Mouse (Mus musculus) B cell, adult (primary cell): ENCODE measurements around the gene Ifi213. TPM values are rescaled to one million over a fixed set of nuclear protein-coding genes. Genes with fewer than 3 reads are reported as not detected.

Source experiments
- total RNA-seq: library from RNA; stranded (reverse); gene quantifications from 4 replicates; pipeline ENCODE4 v1.2.4, GENCODE M21; 2023; ENCODE audit not compliant: inconsistent age

Ifi213 gene
- 69.6 to 153 TPM (median 100 TPM) in 4 replicates for total RNA-seq

DNA sequence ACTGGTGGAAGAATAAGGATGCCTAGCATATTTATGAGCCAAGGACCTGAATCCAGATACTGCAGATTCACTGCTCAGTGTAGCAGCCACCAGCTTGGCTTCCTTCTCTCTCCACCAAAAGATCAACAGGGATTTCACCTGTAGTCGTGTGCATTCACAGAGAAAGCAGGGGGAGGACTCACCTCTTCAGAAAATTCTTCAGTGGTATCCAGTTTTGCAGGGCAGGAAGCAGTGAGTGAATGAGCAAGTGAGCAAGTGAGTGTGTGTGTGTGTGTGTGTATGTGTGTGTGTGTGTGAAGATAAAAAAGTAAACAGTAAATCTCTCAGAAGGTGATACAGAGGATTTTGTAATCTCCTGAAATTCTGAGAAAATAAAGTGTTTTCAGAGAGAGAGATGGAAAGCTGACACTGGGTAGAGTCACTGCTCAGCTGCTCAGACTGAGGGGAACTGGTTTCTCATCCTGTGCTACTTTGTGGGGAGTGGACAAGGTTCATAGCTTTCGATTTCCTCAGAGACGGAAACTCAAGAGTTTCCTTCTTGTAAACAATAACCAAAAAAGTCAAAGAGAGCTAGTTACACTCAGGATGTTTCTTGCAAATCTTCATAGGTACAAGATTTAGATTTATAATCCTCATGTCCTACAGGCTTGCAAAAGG, at the start of gene Ifi213:
TSS of gene Ifi213 (minus strand) at position 437 of the 657 bp plus-strand sequence.

DNA sequence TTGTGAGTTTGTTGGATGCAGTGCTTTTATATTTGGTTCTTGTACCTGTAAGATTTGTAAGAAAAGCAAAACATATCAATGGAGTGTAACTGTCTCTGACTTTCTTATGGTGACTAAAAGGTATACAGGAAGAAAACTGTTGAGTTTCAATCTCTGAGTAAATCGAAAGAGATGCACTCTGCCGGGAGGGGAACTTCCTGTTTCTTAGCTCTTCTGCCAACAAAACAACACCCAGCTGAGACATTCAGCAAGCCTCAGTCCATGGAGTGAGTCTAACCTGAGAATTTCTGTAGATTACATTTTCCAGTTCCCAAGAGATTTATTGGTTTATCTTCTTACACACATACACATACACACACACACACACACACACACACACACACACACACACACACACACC, 31.5 kb upstream of the Ifi213 start, which contains the start of gene Ifi209:
TSS of gene Ifi209 (plus strand) at position 296 of the 400 bp plus-strand sequence.

GRCm38 (mm10) chr1:173535791-173536190, 63.3 kb downstream of the Ifi213 start, which contains the start of gene Ifi214:
Gene Ifi214 (minus strand): TSS chr1:173535957.

Other genes with a start within 250 kb of the Ifi213 start
- gene Aim2, start 248.4 kb downstream of the Ifi213 start, total RNA-seq: 117 to 122 TPM (median 120 TPM) in 4 replicates
- not detected in 4 replicates for gene Cadm3, start 231.6 kb downstream of the Ifi213 start, total RNA-seq
- 57.1 to 99.2 TPM (median 70.9 TPM) in 4 replicates for gene Ifi206, start 108.2 kb downstream of the Ifi213 start, total RNA-seq
- gene Ifi214, start 63.3 kb downstream of the Ifi213 start, total RNA-seq: 25.5 to 51.2 TPM (median 35.5 TPM) in 4 replicates
- gene Ifi209, start 31.6 kb upstream of the Ifi213 start, total RNA-seq: 193 to 235 TPM (median 204 TPM) in 4 replicates
- gene Ifi208, start 74.4 kb upstream of the Ifi213 start, total RNA-seq: 29.7 to 53.1 TPM (median 36.8 TPM) in 4 replicates
- gene Ifi207, start 142.5 kb upstream of the Ifi213 start, total RNA-seq: 1.6 to 2.9 TPM (median 1.7 TPM) in 4 replicates
- gene Ifi204, start 167.7 kb upstream of the Ifi213 start, total RNA-seq: 9.5 to 13.4 TPM (median 12.1 TPM) in 4 replicates